Mouse (Mus musculus) limb, embryonic 14.5 days (tissue): ENCODE results near the gene Parvg. TPM values are rescaled to one million over a fixed set of nuclear protein-coding genes. Genes with fewer than 3 reads are reported as not detected.

Source experiments
- ATAC-seq: fragments of 200-750 bp; cut with Nextera tagmentation; 2 replicates; pipeline ENCODE4 v1.8.0; 2017; ENCODE audit warnings: low read depth, moderate number of reproducible peaks, moderate TSS enrichment; ENCODE audit not compliant: low FRiP score
- DNase-seq: peaks from one replicate; pipeline ENCODE4 v3.0.0-alpha.2; 2015; ENCODE audit warnings: low spot score
- H3K27ac ChIP-seq: fragments of 300-500 bp; sonication (generic); replicated peaks from 2 replicates; pipeline ENCODE4 v1.5.1; 2014; ENCODE audit warnings: low read depth, mild to moderate bottlenecking, low read length, moderate library complexity, mixed read lengths
- H3K27me3 ChIP-seq: fragments of 300-500 bp; sonication (generic); 2 replicates; pipeline ENCODE4 v1.6.1; 2014; ENCODE audit warnings: low read length, mixed read lengths; ENCODE audit not compliant: control insufficient read depth, insufficient read depth
- H3K36me3 ChIP-seq: fragments of 300-500 bp; sonication (generic); 2 replicates; pipeline ENCODE4 v1.6.1; 2014; ENCODE audit warnings: mild to moderate bottlenecking, low read length, moderate library complexity, mixed read lengths; ENCODE audit not compliant: control insufficient read depth, insufficient read depth
- H3K4me1 ChIP-seq: fragments of 300-500 bp; sonication (generic); 2 replicates; pipeline ENCODE4 v1.6.1; 2014; ENCODE audit warnings: antibody characterized with exemption, low read length, mixed read lengths; ENCODE audit not compliant: control insufficient read depth, insufficient read depth
- H3K4me2 ChIP-seq: fragments of 300-500 bp; sonication (generic); replicated peaks from 2 replicates; pipeline ENCODE4 v1.6.1; 2014; ENCODE audit warnings: low read depth, mild to moderate bottlenecking, low read length, moderate library complexity; ENCODE audit not compliant: severe bottlenecking
- H3K4me3 ChIP-seq: fragments of 300-500 bp; sonication (generic); replicated peaks from 2 replicates; pipeline ENCODE4 v1.5.1; 2014; ENCODE audit warnings: low read length
- H3K9ac ChIP-seq: fragments of 300-500 bp; sonication (generic); 2 replicates; pipeline ENCODE4 v1.6.1; 2014; ENCODE audit warnings: mild to moderate bottlenecking, low read depth, low read length, moderate library complexity; ENCODE audit not compliant: severe bottlenecking
- H3K9me3 ChIP-seq: fragments of 300-500 bp; sonication (generic); 2 replicates; pipeline ENCODE4 v1.6.1; 2016; ENCODE audit warnings: low read length; ENCODE audit not compliant: control insufficient read depth
- POLR2A ChIP-seq: fragments of 200-500 bp; IDR thresholded peaks from 2 replicates; pipeline ENCODE4 v1.8.0; 2012; ENCODE audit warnings: inconsistent platforms, mild to moderate bottlenecking, moderate library complexity, borderline replicate concordance; ENCODE audit not compliant: insufficient read depth, insufficient read length; ENCODE audit errors: extremely low read depth
- WGBS: fragments of 180-500 bp; shearing (Covaris S2); extraction: QIAGEN DNeasy Blood & Tissue Kit; methylation state at CpG from one replicate; pipeline ENCODE4 v1.1.7; 2014; 5-methylcytosine and 5-hydroxymethylcytosine counted together
- polyA plus RNA-seq, 2 experiments: library from polyadenylated mRNA; depleted of rRNA in 1 of 2; stranded (reverse) in 1 of 2; unstranded in 1 of 2; fragments of >200 nt; fragmentation: Nextera tagmentation in 1 of 2; extraction: Ambion mirVana in 1 of 2; gene quantifications; 2 replicates each; pipeline versions ENCODE4 v1.2.1 to v1.2.3; 2012 to 2014

Parvg gene
- polyA plus RNA-seq, 2 experiments = 2.8 to 3.9 TPM

GRCm38 (mm10) chr15:84299662-84300333 lies 24.0 kb upstream of the Parvg start:
- DNase-seq = peak; percentile 37
- TF ChIP-seq POLR2A = no peak
- Histone ChIP-seq H3K9me3 (no peaks in the 10 kb centered on the region), H3K4me3 (no peak overlapping the region), H3K4me1 (peaks cover 39% of the 10 kb centered on the region), H3K9ac (no peak overlapping the region), H3K27ac (no peak overlapping the region), H3K27me3 (no peaks in the 10 kb centered on the region), H3K4me2 (no peak overlapping the region), H3K36me3 (no peaks in the 10 kb centered on the region)
- no peak for ATAC-seq
- 42% methylated on average over 9 of the region's 9 CpGs for WGBS

DNA sequence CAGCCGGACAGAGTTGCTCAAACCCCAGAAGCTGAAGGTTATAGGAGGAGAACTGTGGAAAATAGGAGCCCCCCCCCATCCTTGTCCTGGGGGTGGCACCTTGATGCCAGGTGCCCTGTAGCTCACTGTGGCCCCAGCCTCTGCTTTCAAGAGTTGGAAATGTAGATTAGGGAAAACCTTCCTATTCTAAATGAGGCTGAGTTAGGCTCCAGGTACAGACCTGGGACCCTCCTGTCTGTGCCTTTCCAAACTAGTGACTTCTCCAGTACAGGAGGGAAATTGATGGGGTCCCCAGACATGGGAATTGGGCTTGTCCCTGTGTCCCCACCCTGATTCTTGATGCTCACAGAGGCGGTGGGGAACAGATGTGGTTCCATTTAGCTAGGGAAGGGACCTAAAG lies 23.2 kb upstream of the Parvg start:
- H3K9ac ChIP-seq = no peak overlapping the region
- no peak overlapping the region for H3K27ac ChIP-seq
- H3K9me3 ChIP-seq = no peaks in the 10 kb centered on the region
- no peak overlapping the region for H3K4me2 ChIP-seq
- no peaks in the 10 kb centered on the region for H3K27me3 ChIP-seq
- DNase-seq = no peak
- WGBS = 54% methylated on average over 2 of the region's 2 CpGs
- TF ChIP-seq POLR2A = no peak
- ATAC-seq = no peak
- H3K4me3 ChIP-seq = no peak overlapping the region
- H3K36me3 ChIP-seq = no peaks in the 10 kb centered on the region
- peaks cover 39% of the 10 kb centered on the region for H3K4me1 ChIP-seq

- Histone ChIP-seq H3K27ac (no peak overlapping the region), H3K9me3 (no peaks in the 10 kb centered on the region), H3K4me1 (peaks cover 39% of the 10 kb centered on the region), H3K4me3 (no peak overlapping the region), H3K27me3 (no peaks in the 10 kb centered on the region), H3K4me2 (no peak overlapping the region), H3K9ac (no peak overlapping the region), H3K36me3 (no peaks in the 10 kb centered on the region)
- ATAC-seq = no peak
- no peak for TF ChIP-seq POLR2A
- DNase-seq = peak; percentile 72
- WGBS = 10% methylated on average over 7 of the region's 7 CpGs
These were observed 22.8 kb upstream of the Parvg start for GRCm38 (mm10) chr15:84301026-84301425.

DNA sequence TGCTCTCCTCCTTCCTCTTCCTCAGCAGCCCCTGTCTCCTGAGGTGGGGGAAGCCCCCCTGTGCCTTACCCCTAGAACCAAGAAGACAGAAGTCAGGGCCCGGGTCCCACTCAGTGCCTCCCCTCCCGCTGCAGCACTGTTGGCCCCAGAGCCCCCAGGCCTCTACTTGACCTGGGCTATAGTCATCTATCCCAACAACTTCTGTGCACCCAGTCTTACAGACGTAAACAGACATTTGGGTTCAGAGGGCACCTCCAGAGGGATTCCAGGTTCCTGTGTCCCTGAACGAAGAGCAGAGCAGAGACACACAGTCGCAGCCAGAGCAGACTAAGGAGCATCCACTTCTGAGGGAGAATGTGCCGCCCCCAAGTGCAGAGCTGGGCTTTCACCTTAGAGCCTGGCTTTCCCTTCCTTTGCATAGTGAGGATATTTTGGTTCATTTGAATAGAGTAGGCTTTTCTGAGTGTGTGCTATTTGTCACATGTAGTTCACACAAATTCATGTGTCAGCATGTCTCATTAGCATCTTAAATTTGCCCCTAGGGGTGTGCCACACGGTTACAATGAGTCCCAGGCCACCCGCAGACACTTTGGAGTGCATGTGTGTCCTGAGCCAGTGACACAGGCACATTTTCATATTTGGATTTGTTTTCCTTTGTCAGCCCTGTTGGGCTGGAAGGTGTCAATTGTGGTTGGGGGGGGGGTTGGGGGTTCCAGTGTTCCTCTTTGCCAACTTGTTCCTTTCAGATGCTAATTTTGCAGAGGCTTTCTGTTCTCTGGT lies 22.0 kb upstream of the Parvg start:
- H3K9me3 ChIP-seq = no peaks in the 10 kb centered on the region
- ATAC-seq = no peak
- H3K9ac ChIP-seq = no peak overlapping the region
- no peak for DNase-seq
- H3K27me3 ChIP-seq = no peaks in the 10 kb centered on the region
- no peak for TF ChIP-seq POLR2A
- WGBS = 40% methylated on average over 8 of the region's 8 CpGs
- H3K27ac ChIP-seq = no peak overlapping the region
- no peak overlapping the region for H3K4me3 ChIP-seq
- peaks cover 39% of the 10 kb centered on the region for H3K4me1 ChIP-seq
- no peak overlapping the region; the same call in 1 of the 2 replicates for H3K4me2 ChIP-seq
- H3K36me3 ChIP-seq = no peaks in the 10 kb centered on the region

- ATAC-seq = no peak
- Histone ChIP-seq H3K27me3 (no peaks in the 10 kb centered on the region), H3K4me3 (no peak overlapping the region), H3K9ac (no peak overlapping the region), H3K36me3 (no peaks in the 10 kb centered on the region), H3K4me1 (peaks cover 39% of the 10 kb centered on the region), H3K27ac (no peak overlapping the region), H3K9me3 (no peaks in the 10 kb centered on the region), H3K4me2 (no peak overlapping the region)
- no peak for TF ChIP-seq POLR2A
- 60% methylated on average over 10 of the region's 10 CpGs for WGBS
- DNase-seq = no peak
These were observed 20.6 kb upstream of the Parvg start for GRCm38 (mm10) chr15:84303264-84303663.
